Mouse (Mus musculus) layer of hippocampus, adult 11-12 months (tissue): ENCODE data around the gene Bad.

Source experiments
- DNase-seq: peaks from one replicate; pipeline ENCODE4 v3.0.0; 2022; ENCODE audit warnings: low spot score

The Bad gene

GRCm38 (mm10) chr19:6936299-6936698, 5.4 kb upstream of the Bad start:
- no peak for DNase-seq

GRCm38 (mm10) chr19:6937541-6938465, 3.9 kb upstream of the Bad start:
- DNase-seq: no peak

DNA sequence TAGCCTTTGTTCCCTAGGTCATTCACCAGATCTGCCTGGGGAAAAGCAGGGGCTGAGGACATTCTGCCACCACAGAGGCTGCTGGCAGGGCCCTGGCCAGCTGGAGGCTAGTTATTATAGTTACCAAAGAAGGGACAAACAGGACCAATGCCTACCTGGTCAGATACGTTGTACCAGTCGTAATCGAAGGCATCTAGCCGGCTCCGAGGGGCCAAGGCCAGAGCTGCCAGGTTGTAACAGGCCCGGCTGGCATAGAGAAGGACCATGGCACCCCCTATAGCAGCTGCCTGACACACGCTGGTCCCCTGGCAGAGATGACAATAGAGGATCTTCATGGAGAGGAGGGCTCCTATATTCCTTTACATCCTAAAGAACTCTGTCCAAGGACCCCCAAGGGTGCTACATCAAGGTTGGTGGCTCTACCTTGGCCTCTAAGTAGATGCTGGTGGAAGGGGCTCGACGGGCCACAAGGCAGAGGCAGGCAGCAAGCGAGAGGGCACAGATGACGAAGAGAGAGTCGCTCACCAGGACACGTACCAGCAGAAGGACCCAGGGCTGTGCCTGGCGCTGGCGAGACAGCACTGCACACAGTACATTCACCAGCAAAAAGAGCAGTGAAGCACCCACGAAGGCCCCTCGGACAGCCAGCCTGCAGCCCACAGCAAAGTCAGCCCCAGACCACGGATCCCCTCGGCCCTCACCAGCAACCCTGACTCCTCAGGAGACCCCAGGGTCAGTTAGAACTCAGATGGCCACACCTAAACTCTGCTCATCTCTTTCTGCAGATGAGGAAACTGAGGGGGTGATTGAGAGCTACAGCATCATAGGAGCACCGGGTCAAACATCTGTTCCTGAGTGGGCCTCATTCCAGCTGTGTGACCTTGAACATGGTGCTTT, 2.3 kb upstream of the Bad start:
- no peak for DNase-seq

GRCm38 (mm10) chr19:6940396-6941351, 987 bp upstream of the Bad start:
- DNase-seq: no peak

DNA sequence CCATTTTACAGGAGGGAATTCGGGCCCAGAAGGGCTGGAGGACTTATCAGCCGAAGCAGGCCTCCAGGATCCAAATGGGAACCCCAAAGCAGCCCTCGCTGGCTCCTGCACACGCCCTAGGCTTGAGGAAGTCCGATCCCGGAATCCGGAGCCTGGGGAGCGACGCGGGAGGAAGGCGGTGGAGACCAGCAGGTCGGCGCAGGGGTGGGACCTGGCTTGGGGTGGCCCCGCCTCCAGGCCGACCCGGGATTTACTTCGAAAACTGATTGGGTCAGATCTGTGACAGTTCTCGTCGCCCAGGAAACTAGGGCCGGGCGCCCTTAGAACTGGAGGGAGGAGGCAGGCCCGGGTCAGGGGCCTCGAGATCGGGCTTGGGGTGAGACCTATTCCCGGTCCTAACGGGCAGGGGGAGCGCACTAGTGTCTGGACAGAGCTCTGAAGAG, 609 bp downstream of the Bad start, which contains the start of gene Gpr137:
Gene Gpr137, minus strand, starts transcription at position 232 of the 443 bp plus-strand sequence.
- DNase-seq: peak; percentile 96

GRCm38 (mm10) chr19:6942764-6943163, 1.1 kb downstream of the Bad start:
- DNase-seq: no peak

- DNase-seq: no peak
These were observed 2.0 kb downstream of the Bad start for GRCm38 (mm10) chr19:6943709-6944108.

GRCm38 (mm10) chr19:6947742-6948141, 6.1 kb downstream of the Bad start:
- no peak for DNase-seq

- no peak for DNase-seq
These were observed 6.5 kb downstream of the Bad start for GRCm38 (mm10) chr19:6948186-6948585.

DNA sequence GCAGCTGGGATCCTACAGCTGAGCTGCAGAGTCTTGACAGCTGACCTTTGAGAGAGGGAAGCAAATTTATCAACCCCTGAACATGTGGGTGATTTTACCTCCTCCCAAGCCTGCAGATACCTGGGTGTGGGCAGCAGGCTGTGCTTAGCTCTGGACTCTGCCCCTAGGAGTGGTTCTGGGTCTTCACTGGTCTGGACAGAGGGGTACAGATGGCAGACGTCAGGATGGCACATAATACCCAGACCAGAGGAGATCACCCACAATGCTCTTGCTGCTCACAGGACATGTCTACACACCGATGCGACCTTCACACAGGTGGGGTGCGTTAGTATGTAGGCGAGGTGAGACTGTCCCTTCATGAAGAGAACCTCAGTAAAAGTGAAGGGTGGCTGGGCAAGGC, 7.9 kb downstream of the Bad start:
- no peak for DNase-seq

GRCm38 (mm10) chr19:6949951-6950350, 8.3 kb downstream of the Bad start:
- DNase-seq: no peak

GRCm38 (mm10) chr19:6950613-6951153, 9.0 kb downstream of the Bad start:
- DNase-seq: peak; percentile 57

GRCm38 (mm10) chr19:6951381-6951968, 9.8 kb downstream of the Bad start:
- peak; percentile 95 for DNase-seq

- DNase-seq: peak; percentile 76
These were observed 10.5 kb downstream of the Bad start for GRCm38 (mm10) chr19:6951994-6952711.

DNA sequence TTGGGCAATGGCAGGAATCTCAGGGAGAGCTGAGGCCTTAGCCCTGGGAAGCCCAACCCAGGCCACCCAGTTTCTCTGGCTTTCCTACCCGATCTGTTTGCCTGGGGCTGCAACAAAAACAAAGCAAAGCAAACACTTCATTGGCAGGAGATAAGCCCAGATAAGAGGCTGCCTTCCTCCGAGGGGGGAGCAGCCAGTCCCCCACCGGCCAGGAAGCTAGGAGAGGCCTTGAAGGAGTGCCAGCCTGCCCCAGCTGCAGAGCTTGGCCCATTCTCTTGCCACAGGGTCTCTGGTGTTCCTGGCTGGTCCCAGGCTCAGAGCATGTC, 11.0 kb downstream of the Bad start:
- DNase-seq: no peak

- DNase-seq: no peak
These were observed 12.4 kb downstream of the Bad start for GRCm38 (mm10) chr19:6954046-6954445.

DNA sequence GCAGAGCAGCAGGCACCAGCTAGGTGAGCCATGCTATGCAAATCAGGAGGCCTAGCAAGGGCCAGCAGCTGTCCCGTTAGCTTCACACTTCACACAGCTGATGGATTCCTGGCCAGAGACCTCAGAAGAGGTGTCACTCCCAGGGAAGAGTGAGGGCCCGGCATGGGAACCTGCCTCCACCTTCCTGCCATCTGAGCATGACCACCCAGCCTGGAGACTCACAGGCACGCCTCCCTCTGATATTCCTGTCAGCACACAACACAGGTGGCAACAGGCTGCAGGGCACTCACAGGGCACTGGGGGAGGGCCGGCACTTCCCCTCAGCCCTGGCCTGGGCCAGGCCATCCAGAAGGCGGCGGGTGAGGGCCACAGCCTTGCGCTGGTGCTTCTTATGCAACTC, 13.8 kb downstream of the Bad start:
- no peak for DNase-seq

DNA sequence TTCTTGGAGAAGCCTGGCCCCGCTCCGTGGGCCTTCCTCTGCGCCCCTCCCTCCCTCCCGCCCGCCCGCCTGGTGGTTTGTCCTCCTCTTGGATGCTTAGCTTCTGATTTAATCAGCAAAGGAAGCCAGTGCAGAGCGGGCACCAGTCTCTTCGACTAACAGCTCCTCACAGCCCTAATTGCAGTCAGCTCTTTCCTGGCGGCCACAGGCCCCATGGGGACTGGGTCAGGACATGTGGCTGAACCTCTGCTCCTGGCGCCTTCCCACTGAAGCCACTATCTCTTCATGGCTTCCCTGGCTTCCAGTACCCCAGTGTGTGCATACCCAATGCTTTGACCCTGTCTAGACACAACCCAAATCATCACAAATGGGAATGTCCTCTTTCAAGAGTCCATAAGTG, 14.8 kb downstream of the Bad start:
- no peak for DNase-seq

DNA sequence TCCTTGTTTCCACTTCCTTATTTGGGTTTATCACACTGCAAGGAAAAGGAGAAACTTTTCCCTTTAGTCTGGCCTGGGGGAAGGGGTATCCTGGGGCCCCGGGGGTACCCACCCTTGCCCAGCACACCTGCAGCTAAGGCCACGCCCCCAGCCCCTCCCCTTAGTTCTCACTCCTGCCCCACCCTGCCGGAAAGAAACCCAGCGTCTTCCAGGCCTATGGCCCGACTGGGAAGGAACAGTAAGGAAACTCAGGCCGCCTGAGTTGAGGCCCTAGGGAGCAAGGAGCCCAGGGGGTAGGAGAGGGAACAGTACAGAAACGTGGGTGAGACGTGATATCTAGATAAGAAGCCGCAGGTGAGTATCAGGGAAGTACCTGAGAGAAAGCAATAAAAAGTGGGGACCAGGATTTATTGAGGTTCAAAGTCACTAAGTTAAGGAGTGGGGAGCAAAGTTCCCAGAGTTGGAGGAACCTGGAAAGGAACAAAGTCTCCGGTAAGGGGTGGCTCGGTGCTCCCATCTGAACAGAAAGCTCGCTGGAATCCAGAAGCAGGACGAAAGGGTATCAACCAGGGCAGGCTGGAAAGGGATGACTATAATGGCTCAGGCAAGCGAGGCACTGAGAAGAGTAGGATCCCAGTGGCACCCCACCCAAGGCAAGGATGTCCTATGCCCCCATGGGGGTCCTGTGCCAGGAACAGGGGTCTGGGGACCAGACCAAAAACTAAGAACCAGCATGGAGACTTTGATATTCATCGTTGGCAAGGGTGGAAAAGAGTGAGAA, 27.0 kb downstream of the Bad start:
- no peak for DNase-seq

DNA sequence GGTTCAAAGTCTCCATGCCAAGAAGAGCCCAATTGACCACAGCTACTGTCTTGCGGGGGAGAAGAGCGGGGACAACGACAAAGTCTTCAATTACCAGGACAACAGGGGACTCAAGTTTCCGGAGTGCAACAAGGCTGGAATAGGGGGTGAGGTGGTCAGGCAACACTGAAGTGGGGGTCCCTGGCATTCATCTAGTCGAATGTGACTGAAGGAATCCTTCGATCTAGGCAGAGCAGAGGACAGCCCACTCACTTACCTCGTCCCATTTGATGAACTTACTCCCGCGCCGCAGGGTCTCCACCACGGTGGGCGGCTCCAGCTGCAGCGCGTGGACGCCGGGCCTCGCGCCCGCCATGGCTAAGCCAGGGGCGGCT, 27.6 kb downstream of the Bad start:
- no peak for DNase-seq
